Mouse (Mus musculus) lung, adult 18-20 months (tissue): Measurements from ENCODE around the gene Myadml2.
"Not testable (repeated sequence)": the region's sequence is repeated elsewhere in the genome, so short reads cannot be mapped to it uniquely, and the experiment has no call there.

Experiments used
- DNase-seq, 2 experiments: peaks; one replicate each; pipeline ENCODE4 v3.0.0; 2022; ENCODE audit warnings: mixed read lengths in 2 of 2

Gene Myadml2

GRCm38 (mm10) chr11:120648001-120648476 lies at the start of gene Myadml2:
Gene Myadml2 (minus strand): TSS chr11:120648158.
- peak; percentile 40 to 56 for DNase-seq

- DNase-seq, result peak; percentile 42 to 58
These were observed 49.8 kb upstream of the Myadml2 start for GRCm38 (mm10) chr11:120697741-120698140.

GRCm38 (mm10) chr11:120696568-120696967 lies 48.6 kb upstream of the Myadml2 start:
- no peak for DNase-seq

GRCm38 (mm10) chr11:120695641-120696040 lies 47.7 kb upstream of the Myadml2 start:
- no peak for DNase-seq

GRCm38 (mm10) chr11:120695184-120695583 lies 47.2 kb upstream of the Myadml2 start:
- no peak for DNase-seq

GRCm38 (mm10) chr11:120693461-120693860 lies 45.5 kb upstream of the Myadml2 start:
- no peak for DNase-seq

- peak in 1 of 2 experiments; percentile 50 for DNase-seq
These were observed 44.6 kb upstream of the Myadml2 start for GRCm38 (mm10) chr11:120692471-120693011.

GRCm38 (mm10) chr11:120689365-120689764 lies 41.4 kb upstream of the Myadml2 start:
- DNase-seq, result no peak

- peak; percentile 75 to 82 for DNase-seq
These were observed 38.8 kb upstream of the Myadml2 start for GRCm38 (mm10) chr11:120686650-120687272.

- peak; percentile 78 to 87 for DNase-seq
These were observed 36.7 kb upstream of the Myadml2 start for GRCm38 (mm10) chr11:120684660-120685059.

GRCm38 (mm10) chr11:120684086-120684485 lies 36.1 kb upstream of the Myadml2 start:
- no peak for DNase-seq

GRCm38 (mm10) chr11:120683536-120683935 lies 35.6 kb upstream of the Myadml2 start:
- no peak for DNase-seq

- DNase-seq, result no peak
These were observed 34.7 kb upstream of the Myadml2 start for GRCm38 (mm10) chr11:120682683-120683082.

GRCm38 (mm10) chr11:120679909-120680308 lies 32.0 kb upstream of the Myadml2 start:
- peak in 1 of 2 experiments; percentile 34 for DNase-seq

- DNase-seq, result no peak
These were observed 29.0 kb upstream of the Myadml2 start for GRCm38 (mm10) chr11:120676951-120677350.

GRCm38 (mm10) chr11:120675875-120676274 lies 27.9 kb upstream of the Myadml2 start:
- not testable (repeated sequence) for DNase-seq

GRCm38 (mm10) chr11:120673594-120674122 lies 25.7 kb upstream of the Myadml2 start:
- no peak for DNase-seq

- DNase-seq, result peak; percentile 95 to 96
These were observed 25.0 kb upstream of the Myadml2 start, which contains the start of gene Aspscr1 for GRCm38 (mm10) chr11:120672687-120673593. Gene Aspscr1 (plus strand): TSS chr11:120672973.

GRCm38 (mm10) chr11:120666617-120667016 lies 18.7 kb upstream of the Myadml2 start:
- DNase-seq, result peak in 1 of 2 experiments; percentile 30

GRCm38 (mm10) chr11:120665406-120665805 lies 17.4 kb upstream of the Myadml2 start:
- peak; percentile 52 to 64 for DNase-seq

GRCm38 (mm10) chr11:120663714-120664113 lies 15.8 kb upstream of the Myadml2 start:
- no peak for DNase-seq

- DNase-seq, result no peak
These were observed 14.8 kb upstream of the Myadml2 start for GRCm38 (mm10) chr11:120662759-120663158.

- DNase-seq, result no peak
These were observed 13.1 kb upstream of the Myadml2 start, which contains the start of gene Notum for GRCm38 (mm10) chr11:120661076-120661460. Gene Notum (minus strand): TSS chr11:120661175.
